Mouse (Mus musculus) small intestine, adult 2 months (tissue): ENCODE data around the gene Wfdc13.

Experiments used
- CTCF ChIP-seq: fragments of 200-500 bp; IDR thresholded peaks from 2 replicates; pipeline ENCODE4 v1.5.1; 2012; ENCODE audit warnings: low read depth, mild to moderate bottlenecking, control low read depth, inconsistent platforms, low read length, moderate library complexity, mixed read lengths; ENCODE audit not compliant: insufficient replicate concordance, insufficient read length; ENCODE audit errors: extremely low read depth
- POLR2A ChIP-seq: fragments of 200-500 bp; IDR thresholded peaks from 2 replicates; pipeline ENCODE4 v1.6.1; 2012; ENCODE audit warnings: low read depth, mild to moderate bottlenecking, control low read depth, inconsistent platforms, low read length, moderate library complexity

- TF ChIP-seq CTCF (no peak), POLR2A (no peak)
Observed at GRCm38 (mm10) chr2:164705328-164705727, 20.4 kb downstream of the Wfdc13 start.
